Mouse (Mus musculus): ENCODE results near the gene Cog1.

- TF ChIP-seq CTCF (IDR thresholded peaks at IDR 0.05), result no peak
- no peak for TF ChIP-seq POLR2A (IDR thresholded peaks at IDR 0.05; ENCODE audit: insufficient read depth, low read depth, low read length)
- no peak for TF ChIP-seq EP300 (IDR thresholded peaks at IDR 0.05; ENCODE audit: insufficient read depth, low read depth, low read length)
These were observed 32.0 kb downstream of the Cog1 start for GRCm38 (mm10) chr11:113680954-113681353.
